Mouse (Mus musculus) neural tube, embryonic 13.5 days (tissue): Measurements from ENCODE around the gene 5730455P16Rik. TPM values are rescaled to one million over a fixed set of nuclear protein-coding genes. Genes with fewer than 3 reads are reported as not detected.
A peak's percentile ranks its signal among the peaks of the same experiment; 100 is the strongest.
"Not testable (repeated sequence)": the region's sequence is repeated elsewhere in the genome, so short reads cannot be mapped to it uniquely, and the experiment has no call there.

Experiments
- ATAC-seq: fragments of 200-750 bp; cut with Nextera tagmentation; 2 replicates; pipeline ENCODE4 v1.8.0; 2017; ENCODE audit warnings: low read depth, mild to moderate bottlenecking, moderate TSS enrichment, moderate library complexity
- H3K27ac ChIP-seq: fragments of 300-500 bp; sonication (generic); replicated peaks from 2 replicates; pipeline ENCODE4 v1.5.1; 2015; ENCODE audit warnings: moderate library complexity, mild to moderate bottlenecking, inconsistent platforms
- H3K27me3 ChIP-seq: fragments of 300-500 bp; sonication (generic); 2 replicates; pipeline ENCODE4 v1.6.1; 2015; ENCODE audit warnings: mild to moderate bottlenecking, inconsistent platforms
- H3K36me3 ChIP-seq: fragments of 300-500 bp; sonication (generic); 2 replicates; pipeline ENCODE4 v1.6.1; 2015; ENCODE audit warnings: mild to moderate bottlenecking, inconsistent platforms
- H3K4me1 ChIP-seq: fragments of 300-500 bp; sonication (generic); replicated peaks from 2 replicates; pipeline ENCODE4 v1.6.1; 2015; ENCODE audit warnings: inconsistent platforms
- H3K4me2 ChIP-seq: fragments of 300-500 bp; sonication (generic); 2 replicates; pipeline ENCODE4 v1.6.1; 2015; ENCODE audit warnings: inconsistent platforms, mild to moderate bottlenecking, moderate library complexity
- H3K4me3 ChIP-seq: fragments of 300-500 bp; sonication (generic); 2 replicates; pipeline ENCODE4 v1.5.1; 2015; ENCODE audit warnings: mild to moderate bottlenecking, inconsistent platforms
- H3K9ac ChIP-seq: fragments of 300-500 bp; sonication (generic); 2 replicates; pipeline ENCODE4 v1.6.1; 2015; ENCODE audit warnings: moderate library complexity, mild to moderate bottlenecking, inconsistent platforms
- H3K9me3 ChIP-seq: fragments of 300-500 bp; sonication (generic); 2 replicates; pipeline ENCODE4 v1.6.1; 2016; ENCODE audit warnings: inconsistent platforms
- WGBS: fragments of 180-500 bp; shearing (Covaris S2); methylation state at CpG from one replicate; pipeline ENCODE4 v1.1.7; 2015; 5-methylcytosine and 5-hydroxymethylcytosine counted together
- polyA plus RNA-seq: library from polyadenylated mRNA; unstranded; fragments of >200 nt; fragmentation: Nextera tagmentation; extraction: Ambion mirVana; gene quantifications from 2 replicates; pipeline ENCODE4 v1.2.1, GENCODE M21; 2015

5730455P16Rik gene
- polyA plus RNA-seq, 1 experiment from 2014 or later = 33.4 TPM

GRCm38 (mm10) chr11:80395930-80396329 lies 18.1 kb upstream of the 5730455P16Rik start:
- Histone ChIP-seq H3K9me3 (no peaks in the 10 kb centered on the region), H3K4me2 (no peak overlapping the region), H3K27me3 (no peaks in the 10 kb centered on the region), H3K27ac (no peak overlapping the region), H3K4me3 (no peak overlapping the region), H3K9ac (no peak overlapping the region), H3K4me1 (no peaks in the 10 kb centered on the region), H3K36me3 (peaks cover 77% of the 10 kb centered on the region)
- WGBS = 91% methylated on average over 3 of the region's 3 CpGs
- ATAC-seq = no peak

GRCm38 (mm10) chr11:80391407-80392120 lies 13.7 kb upstream of the 5730455P16Rik start:
- peaks cover 11% of the 10 kb centered on the region for H3K4me1 ChIP-seq
- no peaks in the 10 kb centered on the region for H3K27me3 ChIP-seq
- no peak overlapping the region for H3K27ac ChIP-seq
- no peaks in the 10 kb centered on the region for H3K9me3 ChIP-seq
- WGBS = 92% methylated on average over 2 of the region's 2 CpGs
- H3K4me3 ChIP-seq = no peak overlapping the region
- no peak for ATAC-seq
- H3K36me3 ChIP-seq = peaks cover 78% of the 10 kb centered on the region
- H3K9ac ChIP-seq = no peak overlapping the region
- no peak overlapping the region for H3K4me2 ChIP-seq

DNA sequence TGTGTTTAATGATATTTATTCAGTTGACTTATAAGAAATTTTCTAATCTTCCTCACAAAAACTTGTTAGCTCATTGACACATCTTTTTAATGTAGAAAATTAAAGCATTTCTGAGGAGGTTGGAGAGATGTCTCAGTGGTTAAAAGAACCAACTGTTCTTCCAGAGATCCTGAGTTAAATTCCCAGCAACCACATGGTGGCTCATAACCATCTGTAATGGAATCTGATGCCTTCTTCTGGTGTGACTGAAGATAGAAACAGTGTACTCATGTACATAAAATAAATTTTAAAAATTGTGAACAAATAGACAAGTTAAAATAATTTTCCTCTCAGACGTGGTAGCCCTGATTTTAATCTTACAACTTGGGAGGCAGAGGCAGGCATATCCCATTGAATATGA lies 12.1 kb upstream of the 5730455P16Rik start:
- H3K36me3 ChIP-seq = peaks cover 62% of the 10 kb centered on the region

GRCm38 (mm10) chr11:80386790-80387189 lies 9.0 kb upstream of the 5730455P16Rik start:
- no peaks in the 10 kb centered on the region for H3K9me3 ChIP-seq
- peak overlapping the region; percentile 94 for H3K4me3 ChIP-seq
- H3K4me1 ChIP-seq = peaks cover 43% of the 10 kb centered on the region
- H3K27me3 ChIP-seq = no peaks in the 10 kb centered on the region
- H3K36me3 ChIP-seq = peaks cover 42% of the 10 kb centered on the region
- H3K27ac ChIP-seq = no peak overlapping the region
- ATAC-seq = no peak
- WGBS = 84% methylated on average over 2 of the region's 2 CpGs
- H3K9ac ChIP-seq = no peak overlapping the region
- H3K4me2 ChIP-seq = peak overlapping the region; percentile 95

More for the DNA sequence above, 12.1 kb upstream of the 5730455P16Rik start:
- Histone ChIP-seq H3K4me3 (no peak overlapping the region), H3K9ac (no peak overlapping the region), H3K4me2 (no peak overlapping the region), H3K9me3 (no peaks in the 10 kb centered on the region), H3K4me1 (peaks cover 28% of the 10 kb centered on the region), H3K27me3 (no peaks in the 10 kb centered on the region), H3K27ac (no peak overlapping the region)
- no peak for ATAC-seq
- 93% methylated on average over 1 of the region's 1 CpGs for WGBS

GRCm38 (mm10) chr11:80385055-80385454 lies 7.2 kb upstream of the 5730455P16Rik start:
- Histone ChIP-seq H3K36me3 (peaks cover 31% of the 10 kb centered on the region), H3K4me3 (peak overlapping the region; percentile 94), H3K9me3 (no peaks in the 10 kb centered on the region), H3K4me1 (peaks cover 44% of the 10 kb centered on the region), H3K9ac (peak overlapping the region; percentile 97), H3K27ac (no peak overlapping the region), H3K27me3 (no peaks in the 10 kb centered on the region), H3K4me2 (peak overlapping the region; percentile 95)
- 53% methylated on average over 4 of the region's 4 CpGs for WGBS
- ATAC-seq = no peak

- H3K4me1 ChIP-seq = peaks cover 44% of the 10 kb centered on the region
- H3K27ac ChIP-seq = no peak overlapping the region
- H3K9me3 ChIP-seq = no peaks in the 10 kb centered on the region
- H3K4me3 ChIP-seq = peak overlapping the region; percentile 94
- no peaks in the 10 kb centered on the region for H3K27me3 ChIP-seq
- H3K9ac ChIP-seq = peak overlapping the region; percentile 97
- peak overlapping the region; percentile 95 for H3K4me2 ChIP-seq
- ATAC-seq = no peak
- peaks cover 25% of the 10 kb centered on the region for H3K36me3 ChIP-seq
Measured at GRCm38 (mm10) chr11:80384461-80384860, 6.6 kb upstream of the 5730455P16Rik start.

DNA sequence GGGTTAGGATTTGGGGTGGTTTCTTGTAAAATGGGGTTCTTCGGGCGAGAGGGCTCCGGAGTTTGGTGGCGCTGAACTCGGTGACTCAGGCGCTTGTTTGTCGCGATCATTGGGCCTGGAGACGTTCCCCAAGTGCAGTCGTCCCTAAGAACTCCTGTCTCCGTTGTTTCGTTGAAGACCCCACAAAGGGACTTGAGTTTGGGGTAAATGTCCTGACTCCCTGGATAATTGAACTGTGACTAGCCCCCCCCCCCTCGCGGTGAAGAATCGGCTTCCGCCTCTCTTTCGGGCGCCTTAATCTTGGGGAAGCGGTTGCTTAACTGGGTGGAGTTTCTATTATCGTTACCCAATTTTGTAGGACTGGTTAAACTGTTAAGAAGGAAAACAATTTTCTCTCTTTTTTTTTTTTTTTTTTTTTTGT lies 5.8 kb upstream of the 5730455P16Rik start:
- no peak for ATAC-seq
- peaks cover 44% of the 10 kb centered on the region for H3K4me1 ChIP-seq
- 1% methylated on average over 20 of the region's 20 CpGs for WGBS
- H3K9ac ChIP-seq = peak overlapping the region; percentile 97
- H3K9me3 ChIP-seq = no peaks in the 10 kb centered on the region
- no peaks in the 10 kb centered on the region for H3K27me3 ChIP-seq
- H3K4me3 ChIP-seq = peak overlapping the region; percentile 94
- H3K4me2 ChIP-seq = peak overlapping the region; percentile 95
- H3K36me3 ChIP-seq = peaks cover 18% of the 10 kb centered on the region
- peak overlapping the region; percentile 93 for H3K27ac ChIP-seq

- ATAC-seq = peak; percentile 93
- H3K27me3 ChIP-seq = no peaks in the 10 kb centered on the region
- WGBS = under 1% methylated on average over 33 of the region's 33 CpGs
- H3K4me1 ChIP-seq = peaks cover 46% of the 10 kb centered on the region
- H3K36me3 ChIP-seq = peaks cover 13% of the 10 kb centered on the region
- peak within 1 kb of the TSS; percentile 95 for H3K4me2 ChIP-seq
- H3K9ac ChIP-seq = peak within 1 kb of the TSS; percentile 97
- peak within 1 kb of the TSS; percentile 94 for H3K4me3 ChIP-seq
- no peaks in the 10 kb centered on the region for H3K9me3 ChIP-seq
- peak within 1 kb of the TSS; percentile 93 for H3K27ac ChIP-seq
Measured at GRCm38 (mm10) chr11:80383019-80383625, 5.3 kb upstream of the 5730455P16Rik start, which contains the start of gene Zfp207. Zfp207 (plus strand) TSS chr11:80383279.

DNA sequence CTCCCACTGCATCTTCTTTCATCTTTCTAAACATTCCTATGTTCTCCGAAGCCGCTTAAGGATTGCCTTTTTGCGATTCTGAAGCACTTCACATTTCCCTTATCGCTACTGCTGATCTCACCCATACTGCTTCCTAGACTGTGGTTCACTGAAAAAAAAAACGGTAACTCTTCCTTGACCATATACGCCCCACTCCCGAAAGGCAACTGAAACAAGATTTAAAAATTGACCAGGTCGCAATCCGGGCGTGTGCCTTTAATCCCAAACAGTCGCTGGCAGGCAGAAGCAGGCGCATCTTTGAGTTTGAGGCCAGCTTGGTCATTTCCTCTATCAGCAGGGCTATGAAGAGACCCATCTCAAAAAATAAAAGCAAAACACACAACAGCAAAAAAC lies 4.8 kb upstream of the 5730455P16Rik start:
- Histone ChIP-seq H3K27ac (peak overlapping the region; percentile 93), H3K4me2 (peak overlapping the region; percentile 69), H3K36me3 (peaks cover 8% of the 10 kb centered on the region), H3K9ac (peak overlapping the region; percentile 97), H3K4me3 (peak overlapping the region; percentile 94), H3K27me3 (no peaks in the 10 kb centered on the region), H3K4me1 (peaks cover 45% of the 10 kb centered on the region), H3K9me3 (no peaks in the 10 kb centered on the region)
- WGBS = 7% methylated on average over 12 of the region's 12 CpGs
- ATAC-seq = peak; percentile 20

- ATAC-seq, H3K36me3 ChIP-seq, H3K4me2 ChIP-seq, H3K9ac ChIP-seq, H3K27ac ChIP-seq, H3K27me3 ChIP-seq, H3K4me3 ChIP-seq, H3K9me3 ChIP-seq: not testable (repeated sequence)
- WGBS = 92% methylated on average over 7 of the region's 7 CpGs
- peaks cover 25% of the 10 kb centered on the region for H3K4me1 ChIP-seq
Measured at GRCm38 (mm10) chr11:80379184-80379583, 1.4 kb upstream of the 5730455P16Rik start.

DNA sequence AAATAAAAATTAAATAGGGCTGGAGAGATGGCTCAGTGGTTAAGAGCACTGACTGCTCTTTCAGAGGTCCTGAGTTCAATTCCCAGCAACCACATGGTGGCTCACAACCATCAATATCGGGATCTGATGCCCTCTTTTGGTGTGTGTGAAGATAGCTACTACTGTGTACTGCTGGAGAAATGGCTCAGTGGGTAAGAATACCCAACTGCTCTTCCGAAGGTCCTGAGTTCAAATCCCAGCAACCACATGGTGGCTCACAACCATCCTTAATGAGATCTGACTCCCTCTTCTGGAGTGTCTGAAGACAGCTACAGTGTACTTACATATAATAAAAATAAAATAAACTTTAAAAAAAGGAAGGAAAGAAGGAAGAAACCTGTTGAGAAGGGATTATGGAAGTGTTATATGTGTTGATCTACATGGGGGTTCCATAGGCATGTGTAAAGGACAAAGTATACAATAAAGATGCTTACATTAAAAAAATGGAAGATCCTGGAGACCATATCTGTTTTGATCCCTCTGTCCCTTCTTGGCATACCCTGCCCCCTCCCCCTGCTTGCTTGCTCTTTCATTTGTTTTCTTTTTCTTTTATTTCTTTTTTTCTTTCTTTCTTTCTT lies 726 bp upstream of the 5730455P16Rik start:
- H3K36me3 ChIP-seq = peaks cover 16% of the 10 kb centered on the region
- H3K4me1 ChIP-seq = peaks cover 25% of the 10 kb centered on the region
- 64% methylated on average over 2 of the region's 2 CpGs for WGBS
- H3K27me3 ChIP-seq, H3K9me3 ChIP-seq, ATAC-seq: not testable (repeated sequence)
- peak overlapping the region; percentile 85 for H3K4me3 ChIP-seq
- H3K27ac ChIP-seq = peak overlapping the region; percentile 93
- H3K9ac ChIP-seq = peak overlapping the region; percentile 98
- H3K4me2 ChIP-seq = peak overlapping the region; percentile 71

DNA sequence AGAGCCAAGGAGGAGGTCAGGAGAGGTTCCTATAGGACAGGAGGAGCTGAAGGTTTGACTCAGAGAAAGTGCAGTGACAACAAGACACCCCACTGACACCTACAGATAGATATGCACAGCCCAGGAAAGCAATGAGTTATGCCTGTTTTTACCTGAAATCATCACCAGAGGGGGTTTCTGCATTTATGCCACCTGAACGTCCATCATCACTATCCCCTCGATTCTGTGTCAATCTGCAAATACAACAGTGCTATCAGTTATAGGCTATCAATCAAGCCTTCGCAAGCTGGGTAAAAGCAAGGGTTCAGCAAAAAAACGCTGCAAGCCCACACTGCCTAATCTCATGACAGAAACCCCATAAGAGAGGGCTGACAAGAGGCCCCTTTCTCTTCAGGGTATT lies 1.2 kb downstream of the 5730455P16Rik start:
- Histone ChIP-seq H3K4me1 (peaks cover 14% of the 10 kb centered on the region), H3K27me3 (no peaks in the 10 kb centered on the region), H3K27ac (no peak overlapping the region), H3K4me3 (peak overlapping the region; percentile 85; the same call in 1 of the 2 replicates), H3K36me3 (peaks cover 29% of the 10 kb centered on the region), H3K4me2 (peak overlapping the region; percentile 71), H3K9ac (0 out of 2 replicates have a peak overlapping the region, but pooled peaks have one; percentile 98), H3K9me3 (no peaks in the 10 kb centered on the region)
- no peak for ATAC-seq
- 74% methylated on average over 4 of the region's 4 CpGs for WGBS
